Mouse (Mus musculus): ENCODE measurements at regions not wholly inside any gene's neighbourhood (a gene's known extent, or its start where the extent isn't known, plus 50 kb on each side); places are given as distances from the start of the nearest gene placed in this dataset.

DNA sequence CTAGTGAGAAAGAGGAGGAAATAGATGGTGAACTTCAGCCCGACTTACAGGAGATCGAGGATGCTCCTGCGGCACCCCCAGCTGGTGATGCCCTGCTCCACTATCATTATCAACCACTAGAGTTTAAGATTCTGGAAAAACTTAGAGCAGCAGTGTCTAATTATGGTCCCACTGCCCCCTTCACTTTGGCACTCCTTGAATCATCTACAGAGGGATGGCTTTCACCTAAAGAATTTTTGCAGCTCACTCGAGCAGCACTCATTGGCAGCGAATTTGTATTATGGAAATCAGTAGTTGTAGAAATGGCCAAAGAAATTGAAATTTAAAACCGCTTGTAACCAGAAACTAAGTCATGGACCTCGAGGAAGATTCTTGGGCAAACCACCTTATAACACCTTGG is 1229.1 kb upstream of the Arrdc3 start:
- in situ Hi-C loops (cut with MboI; ENCODE audit: low pct_unique_long_range_greater_than_20kb in 1 of 2, low sequenced_read_pairs in 2 of 2, unreplicated experiment in 1 of 2): loop anchor here in 1 of 2 experiments (25.0 kb wide), 1 partner anchor 208 kb away; no protein-coding TSS in a partner anchor

DNA sequence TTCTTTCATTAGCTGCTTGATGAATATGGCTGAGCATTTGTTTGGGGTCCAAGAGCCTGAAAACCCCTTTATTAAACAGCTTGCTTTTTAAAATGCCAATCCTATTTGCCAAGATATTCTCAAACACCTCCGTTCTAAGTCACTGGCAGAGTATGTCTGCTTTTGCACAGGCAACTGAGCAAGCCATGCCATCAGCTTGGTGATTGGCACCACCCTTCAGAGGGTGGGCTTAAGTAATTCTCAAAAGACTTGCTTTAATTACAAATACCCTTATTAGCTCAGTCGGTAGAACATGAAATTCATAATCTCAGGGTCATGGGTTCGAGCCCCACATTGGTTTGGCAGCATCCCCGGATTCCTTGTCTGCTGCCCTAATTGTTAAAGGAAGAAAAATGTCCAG is 1228.5 kb upstream of the Arrdc3 start:
- in situ Hi-C loops (cut with MboI; ENCODE audit: low pct_unique_long_range_greater_than_20kb in 1 of 2, low sequenced_read_pairs in 2 of 2, unreplicated experiment in 1 of 2): loop anchor here in 1 of 2 experiments (25.0 kb wide), 1 partner anchor 208 kb away; no protein-coding TSS in a partner anchor

DNA sequence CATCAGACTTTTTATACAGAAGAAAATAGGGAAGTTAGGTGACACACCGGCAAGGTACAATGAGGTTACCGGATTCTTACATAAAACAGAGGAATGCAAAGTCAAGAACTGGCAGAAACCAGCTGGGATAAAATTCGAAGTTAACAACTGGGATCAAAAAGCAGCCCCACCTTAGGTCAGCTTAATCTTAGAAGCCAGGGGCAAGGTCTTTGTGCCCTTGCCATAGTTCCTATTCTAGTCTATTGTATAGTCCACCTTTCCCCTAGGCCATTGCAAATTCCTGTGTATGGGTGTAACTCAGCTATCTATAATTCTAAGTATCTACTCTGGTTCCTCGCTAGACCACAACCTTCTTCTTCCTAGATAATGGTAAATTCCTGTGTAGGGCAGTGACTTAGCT is 1214.4 kb upstream of the Arrdc3 start:
- in situ Hi-C loops (cut with MboI; ENCODE audit: low pct_unique_long_range_greater_than_20kb in 1 of 2, low sequenced_read_pairs in 2 of 2, unreplicated experiment in 1 of 2): loop anchor here in 1 of 2 experiments (25.0 kb wide), 1 partner anchor 194 kb away; no protein-coding TSS in a partner anchor

DNA sequence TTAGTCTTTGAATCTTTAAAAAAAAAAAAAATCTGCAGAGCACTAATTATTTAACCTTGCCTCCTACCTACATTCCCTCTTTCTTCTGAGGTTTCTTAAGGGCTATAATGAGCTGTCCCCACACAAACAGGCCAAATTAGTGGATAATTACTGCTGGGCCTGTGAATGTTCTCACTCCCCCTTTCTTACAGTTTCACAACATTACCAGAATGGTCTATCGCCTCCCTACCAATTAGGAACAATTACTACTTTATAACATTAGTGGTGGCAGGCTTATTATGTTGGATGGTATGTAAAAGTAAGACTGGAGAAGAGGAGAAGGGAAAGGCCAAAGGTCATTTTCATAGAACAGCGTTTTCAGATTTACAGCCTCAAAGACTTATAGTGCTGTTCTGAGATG is 1209.8 kb upstream of the Arrdc3 start:
- in situ Hi-C loops (cut with MboI; ENCODE audit: low pct_unique_long_range_greater_than_20kb in 1 of 2, low sequenced_read_pairs in 2 of 2, unreplicated experiment in 1 of 2): loop anchor here in 1 of 2 experiments (25.0 kb wide), 1 partner anchor 189 kb away; no protein-coding TSS in a partner anchor

DNA sequence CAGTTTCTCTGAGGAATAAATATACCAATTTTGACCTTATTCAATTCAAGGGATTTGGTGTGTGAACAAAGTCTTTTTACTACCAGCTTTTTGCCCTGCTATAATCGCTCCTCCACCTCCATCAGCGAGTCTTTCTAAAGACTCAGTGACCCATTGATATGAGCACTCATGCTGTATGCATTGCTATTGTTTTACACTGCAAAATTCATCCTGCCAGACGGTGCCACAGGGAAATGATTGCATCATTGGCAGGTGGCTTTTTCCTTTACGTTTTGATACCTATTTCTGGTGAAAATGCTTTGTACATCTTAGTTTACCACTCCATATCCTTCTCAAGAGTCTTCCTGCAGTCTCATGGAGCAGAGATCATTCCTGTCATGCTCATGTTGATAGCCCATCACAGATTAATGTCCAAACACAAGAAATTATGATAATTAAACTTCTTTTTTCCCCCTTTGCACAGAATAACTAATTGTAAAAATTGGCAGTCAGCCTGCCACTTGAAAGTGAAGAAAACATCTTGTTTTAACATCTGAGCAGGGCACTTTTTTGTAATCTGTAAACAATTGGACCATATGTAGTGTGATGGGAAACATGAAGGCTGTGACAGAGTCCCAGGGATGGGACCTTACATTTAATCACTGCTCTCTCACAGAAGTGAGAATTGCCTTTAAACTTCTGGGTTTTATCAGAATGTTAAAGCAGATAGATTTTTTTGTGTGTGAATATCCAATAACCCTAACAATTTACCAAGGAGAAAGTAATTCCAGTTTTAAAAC is 1185.1 kb upstream of the Arrdc3 start:
- in situ Hi-C loops (cut with MboI; ENCODE audit: low pct_unique_long_range_greater_than_20kb in 1 of 2, low sequenced_read_pairs in 2 of 2, unreplicated experiment in 1 of 2): no loop called here

DNA sequence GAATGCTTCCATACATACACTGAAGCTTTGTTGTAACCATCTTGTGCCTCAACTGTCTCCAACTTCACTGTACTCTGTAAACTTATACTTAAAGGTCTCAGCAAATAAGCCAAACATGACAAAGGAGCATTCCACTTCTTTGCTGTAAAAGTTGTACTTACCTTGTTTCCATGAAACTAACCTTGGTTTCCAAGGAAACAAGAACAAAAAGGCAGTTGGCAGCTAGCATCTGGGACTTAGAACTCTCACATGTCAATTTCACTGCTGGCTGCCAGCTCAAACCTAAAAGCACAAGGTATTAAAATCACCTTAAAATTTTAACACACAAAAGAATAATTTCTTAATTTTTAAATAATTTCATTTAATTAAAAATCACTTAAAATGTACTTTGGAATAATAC is 1183.7 kb upstream of the Arrdc3 start:
- in situ Hi-C loops (cut with MboI; ENCODE audit: low pct_unique_long_range_greater_than_20kb in 1 of 2, low sequenced_read_pairs in 2 of 2, unreplicated experiment in 1 of 2): no loop called here
